In the genomic region with DNA sequence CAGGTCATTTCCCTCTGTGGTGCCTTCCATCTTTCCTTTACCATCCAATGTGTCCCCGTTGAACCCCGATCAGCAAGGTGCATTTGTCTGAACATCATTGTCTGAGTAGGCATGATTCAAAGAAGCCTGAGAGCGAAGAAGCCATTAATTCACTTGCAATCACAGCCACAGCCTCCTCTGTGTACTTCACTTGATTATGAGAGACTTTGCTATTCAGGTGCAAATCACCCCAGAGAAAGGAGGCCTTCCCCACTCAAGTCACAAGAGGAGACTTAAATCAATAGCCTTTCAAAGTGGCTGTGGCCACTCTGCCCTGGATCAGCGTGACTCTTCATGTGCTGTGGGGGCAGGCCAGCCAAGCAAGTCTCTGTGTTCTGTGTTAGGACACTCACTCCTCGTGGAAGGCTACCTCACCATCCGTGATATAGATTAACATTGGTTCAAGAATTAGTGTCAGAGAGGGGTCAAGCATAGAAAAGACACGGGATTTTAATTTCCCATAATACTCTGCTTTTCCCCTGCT, we compare ENCODE assay signal across 31 mouse cellular contexts.
A peak's percentile ranks its signal among the peaks of the same experiment; 100 is the strongest.
DNase-seq lines count a peak whose midpoint lies in the region; ATAC-seq lines count a peak whose summit lies in the region.
"Had no signal": no experiment of that assay in that cellular context is flagged by ENCODE, and none has a peak within 500 bp of the region (broad histone marks: within the 10 kb centered on the region; RNA-seq: fewer than 3 reads in every experiment).

No protein-coding gene starts in this region.

- WGBS in hindbrain, embryonic 16.5 days, result 38% methylated on average over 7 of the region's 7 CpGs
- WGBS in hindbrain, embryonic 12.5 days, result 46% methylated on average over 7 of the region's 7 CpGs
- WGBS in forebrain, embryonic 14.5 days, result 22% methylated on average over 7 of the region's 7 CpGs
- WGBS in kidney, embryonic 16.5 days, result 85% methylated on average over 7 of the region's 7 CpGs

- H3K4me2 ChIP-seq in hindbrain, embryonic 16.5 days (ENCODE audit: low read length), result no peak overlapping the region
- no peak overlapping the region for H3K4me2 ChIP-seq in hindbrain, embryonic 12.5 days (replicated peaks)
- H3K4me2 ChIP-seq in forebrain, embryonic 14.5 days (ENCODE audit: low read length), result no peak overlapping the region
- H3K4me2 ChIP-seq in kidney, embryonic 16.5 days (replicated peaks; ENCODE audit: low read depth, low read length), result no peak overlapping the region
- H3K4me2 ChIP-seq: embryonic facial prominence, embryonic 12.5 days; heart, embryonic 12.5 days; neural tube, embryonic 13.5 days; stomach, embryonic 15.5 days had no signal

- H3K27me3 ChIP-seq in hindbrain, embryonic 16.5 days (replicated peaks; ENCODE audit: control insufficient read depth, insufficient read depth, low read length), result no peaks in the 10 kb centered on the region
- no peaks in the 10 kb centered on the region for H3K27me3 ChIP-seq in hindbrain, embryonic 12.5 days
- no peaks in the 10 kb centered on the region for H3K27me3 ChIP-seq in forebrain, embryonic 14.5 days (replicated peaks; ENCODE audit: control insufficient read depth, insufficient read depth, low read length)
- no peaks in the 10 kb centered on the region for H3K27me3 ChIP-seq in kidney, embryonic 16.5 days (ENCODE audit: insufficient read depth, low read length)
- H3K27me3 ChIP-seq: embryonic facial prominence, embryonic 12.5 days; heart, embryonic 12.5 days; neural tube, embryonic 13.5 days; stomach, embryonic 15.5 days had no signal

- no peaks in the 10 kb centered on the region for H3K9me3 ChIP-seq in hindbrain, embryonic 16.5 days (ENCODE audit: control insufficient read depth, low read length)
- no peaks in the 10 kb centered on the region for H3K9me3 ChIP-seq in hindbrain, embryonic 12.5 days (replicated peaks)
- no peaks in the 10 kb centered on the region for H3K9me3 ChIP-seq in forebrain, embryonic 14.5 days (replicated peaks; ENCODE audit: control insufficient read depth, low read length)
- H3K9me3 ChIP-seq in kidney, embryonic 16.5 days (ENCODE audit: low read length), result no peaks in the 10 kb centered on the region
- H3K9me3 ChIP-seq: embryonic facial prominence, embryonic 12.5 days; G1E; heart, embryonic 12.5 days; neural tube, embryonic 13.5 days; stomach, embryonic 15.5 days had no signal

- no peak overlapping the region for H3K9ac ChIP-seq in hindbrain, embryonic 16.5 days (ENCODE audit: low read depth, low read length)
- no peak overlapping the region for H3K9ac ChIP-seq in hindbrain, embryonic 12.5 days
- no peak overlapping the region for H3K9ac ChIP-seq in forebrain, embryonic 14.5 days (ENCODE audit: low read length)
- H3K9ac ChIP-seq in kidney, embryonic 16.5 days (replicated peaks; ENCODE audit: low read length), result no peak overlapping the region
- H3K9ac ChIP-seq: embryonic facial prominence, embryonic 12.5 days; heart, embryonic 12.5 days; liver, embryonic 14.5 days; neural tube, embryonic 13.5 days; stomach, embryonic 15.5 days had no signal

- DNase-seq in embryo, embryonic 11 days, result peak; percentile 5
- DNase-seq in embryo, embryonic 10 days (ENCODE audit: low spot score), result no peak
- peak; percentile 32 for DNase-seq in R1 (ENCODE audit: low read depth, low spot score)
- peak; percentile 28 for DNase-seq in forebrain, embryonic 14.5 days (ENCODE audit: low spot score)
- no peak for DNase-seq in left cerebral cortex, adult 11 months (ENCODE audit: low spot score)
- DNase-seq: adrenal gland, postnatal 14 days; cerebellum, adult 11-12 months; cerebellum, adult 9-11 months; heart, adult 2 months; heart, postnatal 4 days; kidney, adult 8-10 months; kidney, postnatal 10 days; layer of hippocampus, adult 9-11 months; liver; lung, adult 2 months; lung, postnatal 10 days; retina, postnatal 1 day; right cerebral cortex, postnatal 14 days had no signal

- ATAC-seq in hindbrain, embryonic 16.5 days, result 0 out of 2 replicates have a peak, but pooled peaks have one; percentile 32
- ATAC-seq in hindbrain, embryonic 12.5 days (ENCODE audit: low FRiP score), result no peak
- peak; percentile 35; the same call in 1 of the 2 replicates for ATAC-seq in forebrain, embryonic 14.5 days
- no peak for ATAC-seq in kidney, embryonic 16.5 days (ENCODE audit: low FRiP score, low TSS enrichment)
- ATAC-seq: hindbrain, postnatal 0 days; intestine, embryonic 16.5 days had no signal

- H3K4me1 ChIP-seq in hindbrain, embryonic 16.5 days (ENCODE audit: control insufficient read depth, insufficient read depth, low read depth, low read length), result peaks cover 6% of the 10 kb centered on the region; the same call in 1 of the 2 replicates
- H3K4me1 ChIP-seq in hindbrain, embryonic 12.5 days, result peaks cover 19% of the 10 kb centered on the region
- H3K4me1 ChIP-seq in forebrain, embryonic 14.5 days (ENCODE audit: control insufficient read depth, insufficient read depth, low read length), result peaks cover 15% of the 10 kb centered on the region; the same call in 1 of the 2 replicates
- H3K4me1 ChIP-seq in kidney, embryonic 16.5 days (ENCODE audit: insufficient read depth, low read length), result no peaks in the 10 kb centered on the region
- H3K4me1 ChIP-seq: embryonic facial prominence, embryonic 12.5 days; heart, embryonic 12.5 days; stomach, embryonic 15.5 days had no signal

- H3K36me3 ChIP-seq in hindbrain, embryonic 16.5 days (ENCODE audit: control insufficient read depth, insufficient read depth, low read length), result no peaks in the 10 kb centered on the region
- H3K36me3 ChIP-seq in hindbrain, embryonic 12.5 days, result no peaks in the 10 kb centered on the region
- no peaks in the 10 kb centered on the region for H3K36me3 ChIP-seq in forebrain, embryonic 14.5 days (ENCODE audit: control insufficient read depth, insufficient read depth, low read length)
- no peaks in the 10 kb centered on the region for H3K36me3 ChIP-seq in kidney, embryonic 16.5 days (ENCODE audit: insufficient read depth, low read length)
- H3K36me3 ChIP-seq: embryonic facial prominence, embryonic 12.5 days; G1E; heart, embryonic 12.5 days; neural tube, embryonic 13.5 days; stomach, embryonic 15.5 days had no signal

- no peak overlapping the region for H3K4me3 ChIP-seq in hindbrain, embryonic 16.5 days (ENCODE audit: low read length)
- H3K4me3 ChIP-seq in hindbrain, embryonic 12.5 days, result no peak overlapping the region
- H3K4me3 ChIP-seq in forebrain, embryonic 14.5 days (ENCODE audit: low read depth, low read length), result no peak overlapping the region
- H3K4me3 ChIP-seq in kidney, embryonic 16.5 days (ENCODE audit: low read length), result no peak overlapping the region
- H3K4me3 ChIP-seq: embryonic facial prominence, embryonic 12.5 days; heart, adult 2 months; heart, embryonic 12.5 days; myocyte; neural tube, embryonic 13.5 days; stomach, embryonic 15.5 days had no signal

- no peak overlapping the region for H3K27ac ChIP-seq in hindbrain, embryonic 16.5 days (ENCODE audit: low read depth, low read length)
- H3K27ac ChIP-seq in hindbrain, embryonic 12.5 days, result no peak overlapping the region
- H3K27ac ChIP-seq in forebrain, embryonic 14.5 days (ENCODE audit: low read depth, low read length), result no peak overlapping the region
- H3K27ac ChIP-seq in kidney, embryonic 16.5 days (ENCODE audit: low read length), result no peak overlapping the region
- H3K27ac ChIP-seq: embryonic facial prominence, embryonic 12.5 days; heart, adult 2 months; hindbrain, postnatal 0 days; liver, embryonic 14.5 days; macrophage; neural tube, embryonic 13.5 days; stomach, embryonic 15.5 days had no signal

Comparison
In these comparisons a context has a peak if more than half of its experiments do, and no peak if none do; other contexts are left out.
1. DNase-seq: peak in embryo, embryonic 11 days (single experiment), R1 (single experiment) and forebrain, embryonic 14.5 days (single experiment); none in embryo, embryonic 10 days (single experiment) and left cerebral cortex, adult 11 months (single experiment).
2. ATAC-seq: peak in hindbrain, embryonic 16.5 days (single experiment) and forebrain, embryonic 14.5 days (single experiment); none in hindbrain, embryonic 12.5 days (single experiment) and kidney, embryonic 16.5 days (single experiment).